Mouse (Mus musculus): ENCODE results near the gene Kif1b. TPM values are rescaled to one million over a fixed set of nuclear protein-coding genes. Genes with fewer than 3 reads are reported as not detected.

The Kif1b gene
- polyA plus RNA-seq, 1 experiment = 43.8 TPM

DNA sequence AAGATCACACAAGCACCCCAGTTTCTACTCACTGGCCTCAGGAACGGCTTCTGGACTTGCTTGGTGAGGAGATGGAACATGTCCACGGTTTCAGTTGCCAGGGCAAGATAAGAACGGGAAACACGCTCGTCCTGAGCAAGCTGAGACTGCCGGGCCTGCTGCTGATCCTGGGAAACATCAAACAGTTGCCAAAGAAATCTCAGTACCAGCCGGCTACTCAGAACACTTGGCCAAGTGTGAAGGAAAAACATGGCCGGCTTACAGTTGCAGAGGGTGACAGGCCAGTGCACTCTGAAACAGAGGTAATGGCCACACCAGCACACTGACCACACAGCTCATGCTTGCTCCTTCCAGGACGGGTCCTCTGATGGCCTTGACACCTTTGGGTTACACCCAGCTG, 29.9 kb upstream of the Kif1b start:
- TF ChIP-seq POLR2A (IDR thresholded peaks at IDR 0.05; ENCODE audit: borderline replicate concordance, extremely low read depth, low read depth, low read length) (no peak), CTCF (IDR thresholded peaks at IDR 0.05; ENCODE audit: insufficient read depth, low read length) (no peak)
- WGBS = 69% methylated on average over 9 of the region's 9 CpGs
- DNase-seq = no peak
- no peak overlapping the region for H3K4me3 ChIP-seq (replicated peaks; ENCODE audit: extremely low read depth, low read depth, low read length)
- no peaks in the 10 kb centered on the region for H3K4me1 ChIP-seq (ENCODE audit: control insufficient read depth, insufficient read depth, low read length)

- no peaks in the 10 kb centered on the region for H3K4me1 ChIP-seq (ENCODE audit: control insufficient read depth, insufficient read depth, low read length)
- 75% methylated on average over 7 of the region's 7 CpGs for WGBS
- no peak for DNase-seq
- no peak overlapping the region for H3K4me3 ChIP-seq (replicated peaks; ENCODE audit: extremely low read depth, low read depth, low read length)
- TF ChIP-seq CTCF (IDR thresholded peaks at IDR 0.05; ENCODE audit: insufficient read depth, low read length) = no peak
These were observed 28.8 kb upstream of the Kif1b start for GRCm38 (mm10) chr4:149336302-149336701.

GRCm38 (mm10) chr4:149334881-149335280, 27.4 kb upstream of the Kif1b start:
- WGBS = 92% methylated on average over 11 of the region's 11 CpGs
- Histone ChIP-seq H3K4me3 (replicated peaks; ENCODE audit: extremely low read depth, low read depth, low read length) (no peak overlapping the region), H3K4me1 (ENCODE audit: control insufficient read depth, insufficient read depth, low read length) (no peaks in the 10 kb centered on the region)
- TF ChIP-seq CTCF (IDR thresholded peaks at IDR 0.05; ENCODE audit: insufficient read depth, low read length) (no peak), POLR2A (IDR thresholded peaks at IDR 0.05; ENCODE audit: borderline replicate concordance, extremely low read depth, low read depth, low read length) (no peak)
- no peak for DNase-seq

GRCm38 (mm10) chr4:149332726-149333125, 25.2 kb upstream of the Kif1b start:
- Histone ChIP-seq H3K4me3 (replicated peaks; ENCODE audit: extremely low read depth, low read depth, low read length) (no peak overlapping the region), H3K4me1 (ENCODE audit: control insufficient read depth, insufficient read depth, low read length) (no peaks in the 10 kb centered on the region)
- 93% methylated on average over 7 of the region's 7 CpGs for WGBS
- no peak for DNase-seq
- TF ChIP-seq CTCF (IDR thresholded peaks at IDR 0.05; ENCODE audit: insufficient read depth, low read length) (no peak), POLR2A (IDR thresholded peaks at IDR 0.05; ENCODE audit: borderline replicate concordance, extremely low read depth, low read depth, low read length) (no peak)

DNA sequence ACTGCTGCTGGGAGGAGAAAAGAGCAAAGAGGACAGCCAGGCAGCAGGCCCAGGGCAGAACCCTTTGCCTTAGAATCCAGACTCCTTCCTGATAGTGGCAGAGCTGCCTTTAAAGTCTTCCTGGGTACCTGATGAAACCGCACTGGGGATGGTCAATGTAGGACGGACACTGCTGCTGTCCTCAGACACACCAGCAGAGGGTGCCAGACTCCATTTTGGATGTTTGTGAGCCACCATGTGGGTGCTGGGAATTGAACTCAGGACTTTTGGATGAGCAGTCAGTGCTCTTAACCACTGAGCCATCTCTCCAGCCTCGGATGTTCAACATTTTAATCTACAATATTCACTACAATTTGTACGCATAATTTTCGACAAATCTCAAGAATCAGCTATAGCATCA, 23.0 kb upstream of the Kif1b start:
- WGBS = 97% methylated on average over 5 of the region's 5 CpGs
- no peaks in the 10 kb centered on the region for H3K4me1 ChIP-seq (ENCODE audit: control insufficient read depth, insufficient read depth, low read length)
- no peak for DNase-seq
- TF ChIP-seq CTCF (IDR thresholded peaks at IDR 0.05; ENCODE audit: insufficient read depth, low read length) (0 out of 2 replicates have a peak, but pooled peaks have one; percentile 8), POLR2A (IDR thresholded peaks at IDR 0.05; ENCODE audit: borderline replicate concordance, extremely low read depth, low read depth, low read length) (no peak)
- no peak overlapping the region for H3K4me3 ChIP-seq (replicated peaks; ENCODE audit: extremely low read depth, low read depth, low read length)

DNA sequence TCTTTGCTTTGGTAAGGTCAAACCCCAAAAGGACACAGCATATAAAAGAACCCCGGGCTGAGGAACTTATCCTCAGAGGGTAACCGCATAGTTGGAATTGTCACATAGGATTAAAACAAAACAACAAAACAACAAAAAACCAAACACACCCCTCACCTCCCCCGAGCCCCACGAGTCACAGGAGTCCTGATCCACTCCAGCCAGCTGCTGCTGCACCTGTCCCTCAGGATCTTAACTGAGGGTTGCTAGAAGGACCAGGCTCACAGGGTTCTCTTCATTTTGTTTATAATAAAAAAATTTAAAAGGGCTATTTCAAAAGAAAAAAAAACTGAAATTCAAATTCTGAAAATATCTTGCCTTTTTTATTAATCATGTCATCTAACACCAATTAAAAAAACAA, 21.2 kb upstream of the Kif1b start:
- WGBS = 83% methylated on average over 4 of the region's 4 CpGs
- Histone ChIP-seq H3K4me1 (ENCODE audit: control insufficient read depth, insufficient read depth, low read length) (no peaks in the 10 kb centered on the region), H3K4me3 (replicated peaks; ENCODE audit: extremely low read depth, low read depth, low read length) (no peak overlapping the region)
- TF ChIP-seq CTCF (IDR thresholded peaks at IDR 0.05; ENCODE audit: insufficient read depth, low read length) (no peak), POLR2A (IDR thresholded peaks at IDR 0.05; ENCODE audit: borderline replicate concordance, extremely low read depth, low read depth, low read length) (no peak)
- DNase-seq = no peak

GRCm38 (mm10) chr4:149327281-149327680, 19.8 kb upstream of the Kif1b start:
- H3K4me3 ChIP-seq (replicated peaks; ENCODE audit: extremely low read depth, low read depth, low read length) = no peak overlapping the region
- WGBS = 68% methylated on average over 7 of the region's 7 CpGs
- DNase-seq = peak; percentile 16
- H3K4me1 ChIP-seq (ENCODE audit: control insufficient read depth, insufficient read depth, low read length) = no peaks in the 10 kb centered on the region
- TF ChIP-seq CTCF (IDR thresholded peaks at IDR 0.05; ENCODE audit: insufficient read depth, low read length) (no peak), POLR2A (IDR thresholded peaks at IDR 0.05; ENCODE audit: borderline replicate concordance, extremely low read depth, low read depth, low read length) (no peak)

- WGBS = 73% methylated on average over 10 of the region's 10 CpGs
- TF ChIP-seq POLR2A (IDR thresholded peaks at IDR 0.05; ENCODE audit: borderline replicate concordance, extremely low read depth, low read depth, low read length) (no peak), CTCF (IDR thresholded peaks at IDR 0.05; ENCODE audit: insufficient read depth, low read length) (no peak)
- DNase-seq = no peak
These were observed 18.1 kb upstream of the Kif1b start for GRCm38 (mm10) chr4:149325411-149326162.

DNA sequence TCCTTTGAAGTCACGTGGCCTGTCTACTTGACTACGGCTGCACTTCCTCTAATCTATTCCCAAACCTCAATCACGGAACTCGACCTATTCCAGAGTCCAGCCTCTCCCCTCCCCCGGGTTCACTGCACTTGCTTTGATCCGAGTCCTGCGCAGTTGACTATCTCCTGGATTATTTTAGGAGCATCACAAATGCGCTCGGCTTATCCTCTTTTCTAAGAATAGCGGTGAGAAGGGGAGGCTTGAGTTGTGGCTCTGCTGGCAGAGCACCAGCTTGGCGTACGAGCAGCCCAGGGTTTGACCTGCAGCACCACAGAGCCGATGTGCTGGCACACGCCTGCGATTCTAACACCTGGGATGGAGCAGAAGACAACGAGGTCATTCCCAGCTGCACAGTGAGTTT, 16.2 kb upstream of the Kif1b start:
- no peak for DNase-seq
- Histone ChIP-seq H3K4me3 (replicated peaks; ENCODE audit: extremely low read depth, low read depth, low read length) (no peak overlapping the region), H3K4me1 (ENCODE audit: control insufficient read depth, insufficient read depth, low read length) (no peaks in the 10 kb centered on the region)
- no peak for TF ChIP-seq POLR2A (IDR thresholded peaks at IDR 0.05; ENCODE audit: borderline replicate concordance, extremely low read depth, low read depth, low read length)
- no peak for TF ChIP-seq CTCF (IDR thresholded peaks at IDR 0.05; ENCODE audit: insufficient read depth, low read length)
- 68% methylated on average over 16 of the region's 16 CpGs for WGBS

More at GRCm38 (mm10) chr4:149325411-149326162, 18.1 kb upstream of the Kif1b start:
- Histone ChIP-seq H3K4me3 (replicated peaks; ENCODE audit: extremely low read depth, low read depth, low read length) (no peak overlapping the region), H3K4me1 (ENCODE audit: control insufficient read depth, insufficient read depth, low read length) (no peaks in the 10 kb centered on the region)

DNA sequence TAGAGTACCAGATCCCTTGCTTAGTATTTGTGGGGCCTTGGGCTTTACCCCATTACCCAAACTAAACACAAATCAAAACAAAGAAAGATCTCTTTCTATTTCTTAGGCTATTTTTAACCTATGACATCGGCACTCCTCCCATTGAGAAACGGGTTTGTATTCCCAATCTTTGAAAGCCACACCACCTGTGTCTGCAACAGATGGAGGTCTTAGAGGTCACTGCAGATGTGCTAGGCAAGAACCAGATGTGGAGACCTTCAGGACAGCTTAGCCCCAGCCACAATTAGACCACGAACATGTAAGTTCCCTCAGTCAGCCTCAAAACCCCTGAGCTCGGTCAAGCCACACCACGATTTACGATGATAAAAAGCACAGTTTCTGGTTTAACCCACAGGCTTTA, 15.2 kb upstream of the Kif1b start:
- TF ChIP-seq CTCF (IDR thresholded peaks at IDR 0.05; ENCODE audit: insufficient read depth, low read length) (no peak), POLR2A (IDR thresholded peaks at IDR 0.05; ENCODE audit: borderline replicate concordance, extremely low read depth, low read depth, low read length) (no peak)
- Histone ChIP-seq H3K4me3 (replicated peaks; ENCODE audit: extremely low read depth, low read depth, low read length) (no peak overlapping the region), H3K4me1 (ENCODE audit: control insufficient read depth, insufficient read depth, low read length) (no peaks in the 10 kb centered on the region)
- no peak for DNase-seq
- WGBS = 70% methylated on average over 6 of the region's 6 CpGs

Measured in lung, adult 2 months (tissue).